Mouse (Mus musculus) adrenal gland, postnatal 25 days (tissue): ENCODE data around the gene Prim2. TPM values are rescaled to one million over a fixed set of nuclear protein-coding genes. Genes with fewer than 3 reads are reported as not detected.

ENCODE experiments used
- DNase-seq: peaks from one replicate; pipeline ENCODE4 v3.0.0; 2021; ENCODE audit warnings: mixed read lengths
- total RNA-seq: library from RNA; stranded (reverse); gene quantifications from 2 replicates; pipeline ENCODE4 v1.2.3, GENCODE M21; 2021

Prim2 gene
- total RNA-seq, 1 experiment from 2014 or later, result 7.4 TPM

- DNase-seq, result no peak
Measured at GRCm38 (mm10) chr1:33488372-33488771, 181.2 kb downstream of the Prim2 start.

GRCm38 (mm10) chr1:33483746-33484145 is 185.8 kb downstream of the Prim2 start:
- DNase-seq, result no peak

- DNase-seq, result no peak
Measured at GRCm38 (mm10) chr1:33480382-33480781, 189.2 kb downstream of the Prim2 start.

GRCm38 (mm10) chr1:33471069-33471468 is 198.5 kb downstream of the Prim2 start:
- no peak for DNase-seq

GRCm38 (mm10) chr1:33470222-33470621 is 199.4 kb downstream of the Prim2 start:
- no peak for DNase-seq

GRCm38 (mm10) chr1:33464234-33464633 is 205.4 kb downstream of the Prim2 start:
- DNase-seq, result no peak

- DNase-seq, result no peak
Measured at GRCm38 (mm10) chr1:33460703-33461102, 208.9 kb downstream of the Prim2 start.

- no peak for DNase-seq
Measured at GRCm38 (mm10) chr1:33460262-33460661, 209.3 kb downstream of the Prim2 start.

GRCm38 (mm10) chr1:33458950-33459349 is 210.6 kb downstream of the Prim2 start:
- DNase-seq, result no peak

- DNase-seq, result no peak
Measured at GRCm38 (mm10) chr1:33454251-33454650, 215.3 kb downstream of the Prim2 start.

- DNase-seq, result no peak
Measured at GRCm38 (mm10) chr1:33453299-33453698, 216.3 kb downstream of the Prim2 start.

- DNase-seq, result no peak
Measured at GRCm38 (mm10) chr1:33447179-33447578, 222.4 kb downstream of the Prim2 start.

- DNase-seq, result no peak
Measured at GRCm38 (mm10) chr1:33436167-33436566, 233.4 kb downstream of the Prim2 start.

Other genes starting within 250 kb of the Prim2 start
- gene Rab23, start 50.1 kb upstream of the Prim2 start, total RNA-seq, result 11.0 and 17.6 TPM in 2 replicates
- 14.0 and 16.4 TPM in 2 replicates for gene Bag2, start 88.0 kb upstream of the Prim2 start, total RNA-seq
- gene Zfp451, start 144.8 kb upstream of the Prim2 start, total RNA-seq, result 35.2 and 42.6 TPM in 2 replicates
- gene Bend6, start 238.0 kb upstream of the Prim2 start, total RNA-seq, result 0.82 and 2.9 TPM in 2 replicates
- 134 and 152 TPM in 2 replicates for gene Dst, start 238.4 kb upstream of the Prim2 start, total RNA-seq